Mouse (Mus musculus): ENCODE results near the gene Tfg. TPM values are rescaled to one million over a fixed set of nuclear protein-coding genes. Genes with fewer than 3 reads are reported as not detected.
A peak's percentile ranks its signal among the peaks of the same experiment; 100 is the strongest.

Tfg gene
- total RNA-seq, 2 experiments from 2014 or later = 64.8 to 66.5 TPM

GRCm38 (mm10) chr16:56645251-56645650, 72.0 kb downstream of the Tfg start:
- peak; percentile 21 for DNase-seq

Other genes with a start within 250 kb of the Tfg start
- 10 to 100 TPM; 11.1 to 12.3 TPM for gene Abi3bp, start 239.6 kb downstream of the Tfg start, total RNA-seq (2021)
- gene Adgrg7, start 78.4 kb upstream of the Tfg start, total RNA-seq (2021) = not detected
- gene Tmem45a, start 168.7 kb upstream of the Tfg start, total RNA-seq (2021) = 1 to 10 TPM; 8.0 to 8.5 TPM
- not detected for gene Lnp1, start 210.6 kb upstream of the Tfg start, total RNA-seq (2021)

All from adrenal gland, postnatal 10 days (tissue).